Mouse (Mus musculus) lung, postnatal 4 days (tissue): ENCODE measurements around the gene Trpm4.
"Not testable (repeated sequence)": the region's sequence is repeated elsewhere in the genome, so short reads cannot be mapped to it uniquely, and the experiment has no call there.

Experiments
- DNase-seq, 2 experiments: peaks; one replicate each; pipeline ENCODE4 v3.0.0; 2021

The Trpm4 gene

DNA sequence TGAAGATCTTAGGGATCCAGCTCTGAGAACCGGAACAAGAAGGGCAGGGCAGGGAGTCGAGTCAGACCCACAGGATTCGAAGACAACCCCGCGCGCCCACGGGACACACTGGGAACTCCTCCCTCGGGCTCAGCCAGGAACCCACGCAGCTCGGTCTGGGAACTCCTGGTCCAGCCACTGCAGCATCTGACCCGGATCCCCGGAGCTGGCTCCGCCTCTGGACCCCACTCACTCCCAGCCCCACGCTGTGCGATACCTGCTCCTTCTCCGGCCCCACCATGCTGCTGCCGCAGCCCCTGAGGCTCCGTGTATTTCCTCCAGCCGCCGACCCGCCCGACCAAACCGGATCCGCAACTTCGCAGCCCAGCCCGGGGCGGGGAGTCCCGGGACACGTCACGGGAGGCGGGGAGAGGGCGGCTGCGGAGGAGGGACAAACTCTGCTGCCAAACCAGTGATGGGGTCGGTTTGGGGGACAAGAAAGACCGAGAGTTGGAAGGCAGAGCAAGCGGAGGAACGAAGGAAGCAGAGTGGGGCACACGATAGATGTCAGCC lies at the start of gene Trpm4:
TSS of gene Trpm4 (minus strand) at position 350 of the 552 bp plus-strand sequence.
- DNase-seq: peak; percentile 93

DNA sequence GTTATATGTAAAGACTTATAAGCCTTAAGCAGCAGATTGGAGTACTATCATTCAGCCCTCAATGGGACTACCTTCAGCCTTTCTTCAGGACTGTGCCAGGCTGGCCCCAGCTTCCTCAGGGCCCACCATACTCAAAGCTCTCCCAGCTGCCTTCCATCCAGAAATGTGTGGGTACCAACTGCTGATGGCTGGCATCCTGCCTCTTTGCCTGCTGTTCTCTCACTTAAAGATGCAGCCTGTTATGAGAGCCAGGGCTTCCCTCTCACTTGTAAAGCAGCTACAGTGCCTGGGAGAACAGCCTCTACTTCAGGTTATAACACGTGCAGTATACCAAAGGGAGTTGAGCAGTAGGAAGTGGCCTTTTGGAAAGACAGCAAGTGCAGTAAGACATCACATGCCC lies 42.5 kb upstream of the Trpm4 start:
- DNase-seq: no peak

GRCm38 (mm10) chr7:45374620-45375019 lies 41.0 kb upstream of the Trpm4 start:
- no peak for DNase-seq

DNA sequence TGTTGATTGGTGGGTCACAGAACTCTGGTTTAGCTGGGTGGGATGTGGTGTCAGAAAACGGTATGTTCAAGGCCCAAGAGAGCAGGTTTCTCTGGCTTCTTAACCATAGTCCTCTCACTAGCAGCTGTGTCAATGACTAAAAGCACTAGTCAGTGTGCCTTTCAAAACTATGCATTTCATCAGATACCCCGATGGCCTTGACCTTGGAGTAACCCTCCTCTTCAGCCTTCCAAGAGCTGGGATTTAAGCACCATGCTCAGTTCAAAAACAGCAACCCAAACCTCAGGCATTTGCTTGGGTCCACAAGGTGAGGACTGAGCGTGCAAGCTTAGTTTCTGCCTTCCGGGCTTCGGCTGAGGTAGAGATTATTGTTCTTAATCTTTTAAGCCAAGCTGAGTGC lies 38.8 kb upstream of the Trpm4 start:
- no peak for DNase-seq

- DNase-seq: peak; percentile 88 to 92
Measured at GRCm38 (mm10) chr7:45370475-45371311, 37.1 kb upstream of the Trpm4 start, which contains the start of gene Lin7b. Lin7b (minus strand) TSS chr7:45370583.

DNA sequence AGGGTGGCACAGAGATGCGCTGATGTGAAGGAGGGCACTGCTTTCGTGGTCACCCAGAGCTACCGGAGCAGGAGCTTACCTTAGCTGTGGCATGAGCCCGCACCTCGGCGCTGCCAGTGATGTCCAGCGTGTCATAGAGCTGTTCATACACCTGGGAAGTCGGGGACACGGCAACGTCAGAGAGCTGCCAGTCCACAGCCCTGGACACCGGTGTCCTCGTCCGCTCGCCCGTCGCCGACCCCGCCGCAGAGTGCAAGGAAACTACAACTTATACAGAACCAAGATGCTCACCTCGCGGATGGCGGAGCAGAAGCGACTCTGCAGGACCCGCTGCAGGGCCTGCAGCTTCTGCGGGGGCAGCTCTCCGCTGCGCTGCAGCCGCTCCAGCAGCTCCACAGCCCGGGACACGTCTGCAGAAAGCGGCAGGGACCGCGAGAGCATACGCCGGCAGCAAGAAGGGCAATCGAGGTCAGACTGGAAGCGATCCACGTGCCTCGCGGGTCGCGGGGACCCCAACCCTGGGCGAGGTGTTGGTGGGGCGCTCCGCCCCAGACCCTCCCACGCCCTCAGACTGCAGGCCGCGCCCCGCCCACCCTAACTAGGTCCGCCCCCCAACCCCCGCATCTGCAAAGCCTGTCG lies 36.4 kb upstream of the Trpm4 start:
- DNase-seq: no peak

DNA sequence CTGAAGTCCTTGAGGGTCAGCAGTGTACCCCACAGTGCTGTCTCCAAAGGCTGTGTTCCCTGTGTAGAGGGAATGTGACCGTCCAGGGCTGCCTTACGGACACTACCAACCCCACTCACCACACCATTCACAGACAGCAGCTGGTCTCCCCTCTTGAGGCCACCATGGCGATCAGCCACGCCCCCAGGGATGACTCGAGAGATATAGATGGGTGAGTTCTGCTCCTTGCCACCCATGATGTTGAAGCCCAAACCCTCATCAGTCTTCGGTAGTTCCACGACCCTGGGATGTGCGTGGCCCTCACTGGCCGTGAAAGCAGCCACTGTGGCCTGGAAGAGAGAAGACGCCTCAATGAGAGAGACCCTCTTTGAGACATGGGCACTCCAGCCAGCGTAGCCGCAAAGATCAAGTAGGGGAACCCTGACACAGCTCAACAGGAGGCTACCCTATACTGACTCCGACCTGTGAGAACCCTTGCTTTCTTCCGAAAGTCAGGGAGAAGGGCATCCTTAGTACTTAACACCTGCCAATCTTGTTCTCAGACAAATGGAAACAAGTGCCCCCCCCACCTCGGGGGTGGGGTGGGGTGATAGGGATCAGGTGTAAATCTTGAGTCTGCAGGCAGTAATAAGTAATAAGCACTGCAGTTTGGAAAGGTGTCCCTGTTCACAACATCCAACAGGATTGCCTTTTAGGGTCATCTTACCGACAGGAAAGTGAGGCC lies 35.6 kb upstream of the Trpm4 start:
- DNase-seq: no peak

GRCm38 (mm10) chr7:45368178-45368577 lies 34.6 kb upstream of the Trpm4 start:
- no peak for DNase-seq

DNA sequence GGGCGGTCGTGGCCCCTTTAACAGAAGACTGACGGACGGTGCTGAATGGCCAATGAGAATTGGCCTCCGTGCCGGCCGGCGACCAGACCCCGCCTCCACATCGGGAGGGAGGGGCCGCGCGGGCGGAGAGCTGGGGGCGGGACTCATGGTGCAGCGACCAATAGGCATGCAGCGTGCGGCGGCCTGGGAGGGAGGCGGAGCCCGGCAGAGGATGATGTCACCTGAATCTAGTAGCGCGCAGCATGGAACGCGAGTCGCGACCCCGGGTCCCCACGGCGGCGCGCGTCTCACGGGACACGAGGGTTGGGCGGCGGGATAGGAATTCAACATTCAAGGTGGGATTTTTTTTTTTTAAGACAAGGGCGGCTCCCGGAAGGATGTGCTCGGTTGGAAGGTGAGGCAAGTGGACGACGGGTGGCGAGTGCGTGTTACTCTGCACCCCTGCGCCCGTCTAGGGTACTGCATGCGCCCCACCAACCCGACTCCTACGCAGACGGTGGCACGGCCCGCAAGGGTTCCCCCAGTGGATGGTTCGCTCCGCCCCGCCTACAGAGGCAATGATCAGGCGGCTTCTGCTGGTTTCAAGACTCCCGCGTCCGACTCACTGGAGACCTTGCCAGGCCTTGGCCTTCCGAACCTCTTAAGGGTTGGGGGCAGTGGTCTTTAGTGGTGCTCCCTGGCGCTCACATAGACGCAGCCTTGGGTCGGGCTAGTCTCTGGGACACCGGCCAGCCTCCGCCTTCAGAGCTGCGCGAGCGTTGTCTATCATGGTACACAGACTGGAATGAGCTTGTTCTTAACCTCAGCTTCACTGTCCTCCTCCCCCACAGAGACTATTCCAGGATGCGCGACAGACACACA lies 33.7 kb upstream of the Trpm4 start:
- DNase-seq: peak; percentile 98

DNA sequence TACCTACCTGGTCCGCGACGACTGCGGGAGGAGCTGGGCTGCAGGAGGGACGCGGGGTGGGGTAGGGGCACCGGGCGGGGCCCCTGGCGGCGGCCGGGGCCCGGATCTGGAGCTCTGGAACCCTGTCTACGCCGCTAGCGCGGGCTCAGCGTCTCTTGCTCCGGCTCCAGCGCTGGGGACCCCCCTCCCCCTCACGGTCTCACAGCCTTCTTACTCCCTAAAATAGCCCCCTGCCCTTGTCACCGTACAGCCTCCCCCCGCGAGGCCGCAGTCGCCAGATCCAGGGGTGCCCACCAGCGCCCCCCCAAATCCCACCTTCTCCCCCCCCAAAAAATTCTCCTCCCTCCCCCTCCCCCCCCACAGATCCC lies 33.1 kb upstream of the Trpm4 start, which contains the start of gene Ppfia3:
TSS of gene Ppfia3 (minus strand) at position 368 of the 368 bp plus-strand sequence.
- no peak for DNase-seq

DNA sequence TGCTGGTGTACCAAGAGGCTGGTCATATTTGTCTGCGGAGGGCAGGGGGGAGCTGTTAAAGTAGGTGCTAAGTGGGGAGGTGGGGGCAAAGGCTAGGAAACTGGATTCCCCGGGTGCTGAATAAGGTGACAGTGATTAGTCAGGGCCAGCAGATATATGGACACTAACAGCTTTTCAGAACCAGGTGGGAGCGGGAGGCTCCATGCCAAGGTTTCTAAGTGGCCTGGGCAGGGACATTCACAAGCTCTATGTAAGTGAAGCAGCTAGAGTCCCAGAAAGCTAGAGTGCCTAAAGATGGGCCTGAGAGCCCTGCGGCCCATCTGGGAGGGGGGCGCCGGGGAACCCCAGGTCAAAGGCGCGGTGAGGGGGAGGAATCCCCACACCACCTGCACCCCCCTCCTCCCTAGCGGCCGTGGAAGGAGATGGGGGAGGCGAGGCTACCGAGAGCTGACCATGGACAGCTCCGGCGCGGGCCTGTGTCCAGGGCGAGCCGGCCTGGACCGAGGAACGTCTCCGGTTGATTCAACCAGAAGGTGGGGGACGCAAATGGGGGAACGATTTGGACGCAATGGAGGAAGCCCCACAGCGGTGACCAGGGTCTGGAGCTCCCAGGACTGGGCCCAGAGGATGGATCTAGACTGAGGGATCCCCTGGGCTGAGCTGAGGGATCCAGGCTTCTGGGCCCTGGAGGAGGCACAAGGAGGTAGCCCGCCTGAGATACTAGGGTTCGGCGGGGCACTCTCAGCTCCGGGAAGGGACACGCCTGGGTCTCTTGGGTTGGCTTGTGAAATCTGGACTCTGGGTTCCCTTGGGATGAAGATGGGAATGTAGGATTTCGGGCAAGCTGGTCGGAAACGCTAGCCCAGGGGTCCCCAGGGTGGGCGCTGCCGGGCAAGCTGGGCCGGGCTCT lies 32.4 kb upstream of the Trpm4 start:
- DNase-seq: peak; percentile 56 to 64

- no peak for DNase-seq
Measured at GRCm38 (mm10) chr7:45363983-45364382, 30.4 kb upstream of the Trpm4 start.

DNA sequence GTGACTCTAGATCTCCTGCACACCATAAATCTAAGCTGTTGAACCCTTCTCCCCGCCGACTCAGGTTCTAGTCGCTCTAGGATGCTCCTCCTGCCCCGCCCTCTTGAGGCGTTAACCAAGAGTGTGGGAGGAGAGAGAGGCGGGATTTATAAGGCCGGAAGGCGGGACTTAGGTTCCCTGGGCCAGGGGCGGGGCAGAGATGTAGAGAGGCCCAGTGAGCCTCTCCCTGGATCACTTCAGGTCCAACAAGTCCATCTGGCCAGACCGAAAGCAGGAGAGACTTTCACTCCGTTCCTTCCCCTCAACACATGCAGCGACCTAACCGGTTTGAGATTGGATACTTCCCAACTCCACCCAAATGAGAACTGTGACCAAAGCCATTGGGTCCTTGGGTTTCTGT lies 29.2 kb upstream of the Trpm4 start:
- DNase-seq: peak; percentile 67 to 69

DNA sequence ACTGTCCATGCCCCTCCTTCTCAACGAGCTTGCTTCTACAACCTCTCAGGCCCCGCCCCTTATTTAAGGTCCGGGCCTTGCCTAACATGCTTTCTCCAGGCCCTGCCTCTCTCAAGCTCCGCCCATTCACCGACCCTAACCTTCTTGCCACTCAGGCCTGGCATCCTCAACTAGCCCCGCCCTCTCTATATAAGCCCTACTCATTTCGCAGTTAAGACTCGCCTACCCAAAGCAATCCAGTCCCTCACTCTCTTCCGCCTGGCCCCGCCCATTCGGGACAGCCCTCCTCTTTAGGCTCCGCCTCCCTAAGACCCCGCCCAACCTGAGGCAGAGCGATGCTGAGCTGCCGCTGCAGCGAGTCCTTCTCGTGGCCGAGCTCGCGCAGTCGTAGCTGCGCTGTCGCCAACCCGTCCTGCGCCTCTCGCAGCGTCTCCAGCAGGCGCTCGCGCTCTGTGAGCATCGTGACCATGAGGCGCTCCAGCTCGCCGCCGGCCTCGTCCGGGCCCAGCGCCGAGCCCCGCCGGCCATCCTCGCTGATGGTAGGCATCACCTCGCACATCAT lies 27.7 kb upstream of the Trpm4 start:
- peak; percentile 86 to 87 for DNase-seq

- DNase-seq: no peak
Measured at GRCm38 (mm10) chr7:45360404-45361125, 27.0 kb upstream of the Trpm4 start.

DNA sequence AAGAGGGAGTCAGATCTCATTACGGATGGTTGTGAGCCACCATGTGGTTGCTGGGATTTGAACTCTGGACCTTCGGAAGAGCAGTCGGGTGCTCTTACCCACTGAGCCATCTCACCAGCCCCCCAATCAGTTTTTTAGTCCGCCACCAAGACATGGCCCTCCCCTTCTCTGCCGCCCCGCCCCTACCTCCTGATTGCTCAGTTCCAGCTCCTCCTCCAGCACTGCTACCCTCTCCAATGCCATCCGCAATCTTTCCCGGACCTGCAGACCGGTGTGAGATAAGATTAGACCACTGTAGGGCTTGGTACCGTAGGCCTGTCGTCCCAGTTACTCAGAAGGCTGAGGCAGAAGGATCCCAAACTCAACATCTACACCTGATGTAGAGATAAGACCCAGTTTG lies 25.5 kb upstream of the Trpm4 start:
- DNase-seq: not testable (repeated sequence)

GRCm38 (mm10) chr7:45356087-45356486 lies 22.5 kb upstream of the Trpm4 start:
- no peak for DNase-seq

DNA sequence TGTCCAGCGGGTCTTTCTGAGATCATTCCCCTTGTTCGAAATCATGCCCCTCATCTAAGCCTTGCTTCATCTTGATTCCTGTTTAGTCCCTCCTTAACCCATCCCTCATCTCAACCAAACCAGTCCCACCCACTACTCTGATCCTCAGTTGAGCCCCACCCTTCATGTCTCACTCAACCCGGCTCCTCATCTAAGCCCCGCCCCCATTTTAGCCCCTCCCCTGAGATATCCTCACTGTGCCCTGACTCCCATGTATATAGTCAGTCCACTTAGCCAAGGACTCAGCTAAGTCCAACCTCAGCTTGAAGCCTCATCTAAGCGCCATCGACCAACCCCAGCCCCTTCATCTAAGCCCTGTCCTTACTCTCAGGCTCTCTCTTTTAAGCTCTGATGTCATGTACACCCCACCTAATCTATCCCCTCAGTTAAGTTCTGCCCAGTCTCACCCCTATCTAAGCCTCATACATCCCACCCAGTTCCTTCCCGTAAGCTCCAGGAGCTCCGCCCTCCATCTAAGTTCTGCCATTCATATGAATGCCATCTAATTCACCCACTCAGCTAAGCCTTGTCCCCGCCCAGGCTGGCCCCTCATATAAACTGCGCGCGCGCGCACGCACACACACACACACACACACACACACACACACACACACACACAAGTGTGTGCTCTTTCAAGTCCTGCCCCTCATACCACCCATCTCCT lies 21.9 kb upstream of the Trpm4 start:
- DNase-seq: no peak

GRCm38 (mm10) chr7:45353041-45353440 lies 19.5 kb upstream of the Trpm4 start:
- no peak for DNase-seq
